Mouse (Mus musculus): ENCODE measurements around the gene Gm20075. TPM values are rescaled to one million over a fixed set of nuclear protein-coding genes. Genes with fewer than 3 reads are reported as not detected.
A peak's percentile ranks its signal among the peaks of the same experiment; 100 is the strongest.
"Not testable (repeated sequence)": the region's sequence is repeated elsewhere in the genome, so short reads cannot be mapped to it uniquely, and the experiment has no call there.

Gm20075 gene
- polyA plus RNA-seq (2012; rRNA removed), result 2.4 and 3.2 TPM in 2 replicates

DNA sequence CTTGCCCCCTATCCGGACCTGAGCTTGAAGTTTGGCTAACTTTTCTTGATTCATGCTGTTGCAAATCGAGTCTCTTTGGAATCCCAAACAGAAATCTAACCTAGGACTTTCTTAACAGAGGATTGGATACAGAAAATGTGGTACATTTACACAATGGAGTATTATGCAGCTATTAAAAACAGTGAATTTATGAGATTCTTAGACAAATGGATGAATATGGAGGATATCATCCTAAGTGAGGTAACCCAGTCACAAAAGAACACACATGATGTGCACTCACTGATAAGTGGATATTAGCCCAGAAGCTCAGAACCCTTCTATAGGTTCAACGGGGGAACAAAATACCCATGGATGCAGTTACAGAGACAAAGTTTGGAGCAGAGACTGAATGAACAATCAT is at the start of gene Gm20075:
Gm20075 (minus strand) TSS at position 101 of the 400 bp plus-strand sequence.
- DNase-seq (ENCODE audit: low read depth), result not testable (repeated sequence)

DNA sequence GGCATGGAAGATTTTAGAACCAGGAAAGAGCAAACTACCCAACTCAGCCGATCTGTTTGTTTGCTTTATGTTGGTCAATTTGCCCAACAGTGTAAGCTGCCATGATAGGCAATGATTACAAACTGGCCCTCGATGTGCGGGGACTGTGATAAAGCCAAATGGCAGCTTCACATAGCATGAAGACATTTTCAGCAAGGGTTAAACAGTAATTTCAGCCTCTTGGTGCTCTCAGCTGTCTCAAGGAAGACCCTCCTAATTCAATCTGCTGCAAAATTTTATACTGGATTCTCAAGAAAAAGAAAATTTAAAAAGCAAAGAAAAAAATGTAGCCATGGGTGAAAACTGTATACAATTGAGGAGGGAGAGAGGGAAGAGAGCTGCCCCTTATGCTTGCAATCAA is 47.9 kb upstream of the Gm20075 start:
- DNase-seq (ENCODE audit: low read depth), result no peak
- TF ChIP-seq CTCF (IDR thresholded peaks at IDR 0.05; ENCODE audit: borderline replicate concordance, extremely low read depth, insufficient read depth, insufficient read length), result no peak
- TF ChIP-seq POLR2A (IDR thresholded peaks at IDR 0.05; ENCODE audit: borderline replicate concordance, extremely low read depth, insufficient read depth, insufficient read length, poor library complexity, severe bottlenecking), result no peak

DNA sequence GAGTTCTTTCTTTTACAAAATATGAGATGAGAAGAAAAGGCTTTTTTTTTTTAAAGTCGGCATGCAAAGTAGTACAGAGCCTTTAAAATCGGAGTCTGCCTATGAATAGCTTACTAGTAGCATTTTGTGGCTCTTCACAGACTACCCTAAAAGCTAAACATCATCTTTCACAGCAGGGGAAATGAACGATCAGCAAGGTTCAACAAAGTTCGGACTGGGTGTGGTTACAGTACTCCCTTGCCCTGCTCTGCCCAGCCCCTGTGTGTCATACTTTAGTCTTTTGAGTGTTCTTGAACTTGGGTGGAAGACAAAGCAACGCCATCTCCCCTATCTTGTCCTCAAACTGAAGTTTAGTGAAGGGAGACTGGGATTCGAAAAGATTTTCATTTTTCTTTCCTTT is 45.5 kb upstream of the Gm20075 start:
- TF ChIP-seq POLR2A (IDR thresholded peaks at IDR 0.05; ENCODE audit: borderline replicate concordance, extremely low read depth, insufficient read depth, insufficient read length, poor library complexity, severe bottlenecking), result no peak
- no peak for TF ChIP-seq CTCF (IDR thresholded peaks at IDR 0.05; ENCODE audit: borderline replicate concordance, extremely low read depth, insufficient read depth, insufficient read length)
- no peak for DNase-seq (ENCODE audit: low read depth)

DNA sequence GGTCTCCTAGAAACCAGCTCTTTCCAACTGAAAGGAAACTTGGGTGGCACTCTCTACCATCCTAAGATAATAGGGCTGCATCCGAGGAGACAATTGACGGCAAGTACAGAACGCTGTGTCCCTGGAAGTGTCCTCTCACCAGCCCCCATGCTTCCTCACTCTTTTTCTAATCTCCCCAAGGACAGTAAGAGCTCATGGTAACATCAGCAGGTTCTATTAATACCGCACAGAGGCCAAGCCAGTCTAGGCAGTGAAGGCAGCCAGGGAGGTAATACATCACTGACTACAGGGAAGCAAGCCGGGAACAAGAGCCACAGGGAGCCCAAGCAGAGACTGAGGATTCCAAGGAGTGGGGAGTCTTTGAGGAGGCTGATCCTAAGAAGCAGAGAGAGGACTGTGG is 43.8 kb upstream of the Gm20075 start:
- DNase-seq (ENCODE audit: low read depth), result no peak
- TF ChIP-seq POLR2A (IDR thresholded peaks at IDR 0.05; ENCODE audit: borderline replicate concordance, extremely low read depth, insufficient read depth, insufficient read length, poor library complexity, severe bottlenecking), result no peak
- TF ChIP-seq CTCF (IDR thresholded peaks at IDR 0.05; ENCODE audit: borderline replicate concordance, extremely low read depth, insufficient read depth, insufficient read length), result no peak

DNA sequence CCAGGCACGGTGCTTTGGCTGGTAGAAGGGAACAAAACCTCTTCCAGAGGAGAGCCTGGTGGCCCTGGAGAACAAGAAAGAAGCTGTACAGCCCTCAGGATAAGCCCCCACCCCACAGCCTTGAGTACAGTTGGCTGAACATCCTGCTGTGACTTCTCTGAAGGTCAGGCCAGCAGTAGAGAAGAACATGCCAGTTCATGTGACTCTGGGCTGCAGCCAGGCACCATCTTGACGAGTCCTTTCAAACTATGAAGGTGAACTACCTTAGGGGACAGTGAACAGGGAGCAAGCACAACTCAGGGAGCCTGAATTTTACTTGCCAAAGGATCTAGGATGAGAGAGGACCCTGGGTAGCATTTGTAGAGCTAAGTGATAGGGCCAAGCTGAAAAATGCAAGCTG is 31.5 kb upstream of the Gm20075 start:
- TF ChIP-seq CTCF (IDR thresholded peaks at IDR 0.05; ENCODE audit: borderline replicate concordance, extremely low read depth, insufficient read depth, insufficient read length) (no peak), POLR2A (IDR thresholded peaks at IDR 0.05; ENCODE audit: borderline replicate concordance, extremely low read depth, insufficient read depth, insufficient read length, poor library complexity, severe bottlenecking) (no peak)
- DNase-seq (ENCODE audit: low read depth), result no peak

DNA sequence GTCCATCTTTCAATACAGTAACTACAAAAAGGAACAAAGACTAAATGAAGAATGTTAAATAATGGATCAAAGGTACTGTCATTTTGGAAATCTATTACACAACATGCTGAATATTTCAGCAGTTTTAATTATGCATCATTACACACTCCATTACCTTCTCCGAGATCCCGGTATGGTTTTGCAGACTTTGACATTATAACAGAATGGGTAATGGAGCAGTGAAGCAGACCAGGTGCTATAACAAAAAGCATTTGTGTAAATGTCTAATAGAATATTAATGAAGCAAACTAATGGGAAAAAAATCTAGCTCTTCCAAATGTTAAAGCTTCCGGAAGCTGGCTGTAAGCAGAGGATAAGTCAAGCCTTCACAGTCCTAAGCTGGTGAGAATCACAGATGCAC is 29.6 kb upstream of the Gm20075 start:
- peak; percentile 53 for DNase-seq (ENCODE audit: low read depth)
- TF ChIP-seq CTCF (IDR thresholded peaks at IDR 0.05; ENCODE audit: borderline replicate concordance, extremely low read depth, insufficient read depth, insufficient read length) (no peak), POLR2A (IDR thresholded peaks at IDR 0.05; ENCODE audit: borderline replicate concordance, extremely low read depth, insufficient read depth, insufficient read length, poor library complexity, severe bottlenecking) (no peak)

DNA sequence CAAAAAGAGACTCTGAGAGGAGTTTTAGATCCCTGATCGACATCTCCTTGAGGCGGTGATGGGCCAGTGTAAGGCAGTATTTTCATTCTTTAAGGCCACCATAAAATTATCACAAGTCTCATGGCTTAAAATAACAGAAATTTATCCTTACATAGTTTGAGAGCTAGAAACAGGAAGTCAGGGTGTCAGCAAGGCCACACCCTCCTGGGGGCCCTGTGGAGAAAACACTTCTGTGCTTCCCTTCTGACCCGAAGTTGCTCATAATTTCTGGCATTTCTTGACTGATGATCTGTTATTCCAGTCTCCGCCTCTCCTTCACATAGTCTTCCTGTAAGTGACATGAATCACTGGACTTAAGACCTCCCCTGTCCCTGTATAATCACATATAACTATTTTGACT is 25.2 kb upstream of the Gm20075 start:
- no peak for DNase-seq (ENCODE audit: low read depth)
- TF ChIP-seq CTCF (IDR thresholded peaks at IDR 0.05; ENCODE audit: borderline replicate concordance, extremely low read depth, insufficient read depth, insufficient read length) (no peak), POLR2A (IDR thresholded peaks at IDR 0.05; ENCODE audit: borderline replicate concordance, extremely low read depth, insufficient read depth, insufficient read length, poor library complexity, severe bottlenecking) (no peak)

DNA sequence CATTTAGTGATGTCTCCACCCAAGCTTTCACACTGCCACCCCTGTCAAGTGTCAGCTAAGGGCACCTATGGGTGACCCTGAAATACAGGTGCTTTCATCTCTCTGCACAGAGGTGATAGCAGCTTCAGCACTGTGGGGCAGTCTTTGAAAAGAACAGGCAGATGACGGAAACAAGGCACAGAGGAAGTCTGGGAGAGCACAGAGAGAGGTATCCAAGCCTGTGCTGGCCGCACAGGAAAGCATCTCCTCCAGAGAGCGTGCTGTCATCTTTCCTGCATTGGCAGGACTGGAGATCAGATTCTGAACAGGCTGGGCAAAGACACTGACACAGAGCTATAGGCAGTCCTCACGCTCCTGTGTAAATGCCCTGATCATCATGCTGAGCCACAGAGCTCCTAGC is 9.8 kb upstream of the Gm20075 start:
- DNase-seq (ENCODE audit: low read depth), result no peak
- TF ChIP-seq CTCF (IDR thresholded peaks at IDR 0.05; ENCODE audit: borderline replicate concordance, extremely low read depth, insufficient read depth, insufficient read length) (no peak), POLR2A (IDR thresholded peaks at IDR 0.05; ENCODE audit: borderline replicate concordance, extremely low read depth, insufficient read depth, insufficient read length, poor library complexity, severe bottlenecking) (no peak)

DNA sequence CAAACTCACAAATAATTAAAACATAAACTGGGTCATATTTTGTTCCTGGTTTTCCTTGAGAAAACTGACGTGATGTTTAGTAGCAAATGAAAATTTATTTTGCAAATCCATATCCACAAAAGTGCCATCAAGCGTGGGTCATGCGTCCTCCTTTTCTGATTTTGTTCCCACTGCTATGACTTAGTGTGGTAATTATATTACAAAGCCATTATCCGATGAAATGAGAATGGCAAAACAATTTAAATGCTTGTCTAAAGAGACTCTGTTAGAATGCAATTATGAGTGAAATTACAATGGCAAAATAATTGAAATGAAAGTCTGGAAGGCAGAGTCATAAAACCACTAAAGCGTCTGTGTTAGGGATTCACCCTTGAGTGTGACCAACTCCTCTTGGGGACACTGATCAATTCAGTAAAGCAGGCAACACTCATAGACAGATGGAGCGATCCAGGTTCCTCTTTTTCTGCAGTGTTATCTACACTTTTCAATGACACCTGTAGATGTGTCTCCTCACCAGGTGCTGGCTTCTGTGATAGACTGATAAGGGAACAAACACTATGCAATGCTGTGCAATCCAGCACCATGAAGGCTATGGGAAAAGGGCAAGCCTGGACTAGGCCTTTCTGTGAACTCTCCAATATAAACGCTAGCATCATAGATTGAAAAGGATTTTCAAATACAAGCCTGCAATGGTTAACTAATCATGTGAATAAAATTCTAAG is 4.6 kb upstream of the Gm20075 start:
- no peak for DNase-seq (ENCODE audit: low read depth)
- no peak for TF ChIP-seq POLR2A (IDR thresholded peaks at IDR 0.05; ENCODE audit: borderline replicate concordance, extremely low read depth, insufficient read depth, insufficient read length, poor library complexity, severe bottlenecking)
- TF ChIP-seq CTCF (IDR thresholded peaks at IDR 0.05; ENCODE audit: borderline replicate concordance, extremely low read depth, insufficient read depth, insufficient read length), result no peak

DNA sequence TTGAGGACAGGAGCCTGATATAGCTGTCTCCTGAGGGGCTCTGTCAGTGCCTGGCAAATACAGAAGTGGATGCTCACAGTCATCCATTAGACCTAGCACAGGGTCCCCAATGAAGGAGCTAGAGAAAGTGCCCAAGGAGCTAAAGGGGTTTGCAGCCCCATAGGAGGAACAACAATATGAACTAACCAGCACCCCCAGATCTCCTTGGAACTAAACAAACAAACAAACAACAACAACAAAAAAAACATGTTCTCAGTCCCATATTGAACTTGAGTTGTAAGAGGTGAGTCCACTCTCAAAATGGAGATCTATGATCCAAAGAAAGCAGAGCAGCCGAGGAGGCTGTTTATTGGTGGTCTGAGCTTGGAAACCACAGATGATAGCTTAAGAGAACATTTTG is 578 bp upstream of the Gm20075 start, which contains the start of gene Gm17190:
Gm17190 (plus strand) TSS at position 301 of the 400 bp plus-strand sequence.
- not testable (repeated sequence) for DNase-seq (ENCODE audit: low read depth)

DNA sequence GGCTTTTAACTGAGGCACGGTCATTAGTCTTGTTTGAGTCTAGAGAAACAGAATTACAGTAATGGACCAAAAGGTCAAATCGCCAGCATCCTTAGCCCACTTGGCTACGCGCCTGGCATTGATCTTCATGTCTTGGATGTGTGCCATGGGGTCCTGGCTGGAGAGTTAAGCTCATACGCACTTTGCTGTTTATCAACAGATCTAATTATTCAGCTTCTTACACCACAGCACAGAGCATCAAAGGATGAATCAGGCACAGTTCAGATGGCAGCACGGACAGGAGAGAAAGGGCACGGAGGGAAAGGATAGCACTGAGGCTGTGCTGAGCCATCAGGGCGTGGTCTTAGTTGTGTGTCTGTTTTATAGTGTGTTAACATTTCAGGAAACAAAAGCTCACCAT is 7.6 kb downstream of the Gm20075 start:
- TF ChIP-seq POLR2A (IDR thresholded peaks at IDR 0.05; ENCODE audit: borderline replicate concordance, extremely low read depth, insufficient read depth, insufficient read length, poor library complexity, severe bottlenecking) (no peak), CTCF (IDR thresholded peaks at IDR 0.05; ENCODE audit: borderline replicate concordance, extremely low read depth, insufficient read depth, insufficient read length) (no peak)
- peak; percentile 59 for DNase-seq (ENCODE audit: low read depth)

DNA sequence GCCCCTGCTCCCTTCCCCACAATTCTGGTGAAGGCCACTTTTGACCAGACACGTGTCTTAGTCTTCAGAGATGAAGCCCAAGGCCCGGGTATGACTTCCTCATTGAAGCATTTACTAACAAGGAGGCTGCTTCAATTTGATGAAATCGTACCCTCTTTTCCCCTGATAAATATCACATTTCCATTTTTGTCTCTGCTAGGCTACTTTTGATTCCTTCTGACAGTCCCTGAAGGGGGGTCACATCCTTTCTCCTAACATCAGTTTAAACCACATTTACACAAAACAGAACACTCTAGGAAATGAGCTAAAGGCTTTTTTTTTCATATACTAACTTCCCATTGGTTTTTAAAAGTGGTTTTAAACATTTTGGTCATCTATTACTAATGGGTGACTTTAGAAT is 28.4 kb downstream of the Gm20075 start:
- TF ChIP-seq CTCF (IDR thresholded peaks at IDR 0.05; ENCODE audit: borderline replicate concordance, extremely low read depth, insufficient read depth, insufficient read length) (no peak), POLR2A (IDR thresholded peaks at IDR 0.05; ENCODE audit: borderline replicate concordance, extremely low read depth, insufficient read depth, insufficient read length, poor library complexity, severe bottlenecking) (no peak)
- no peak for DNase-seq (ENCODE audit: low read depth)

DNA sequence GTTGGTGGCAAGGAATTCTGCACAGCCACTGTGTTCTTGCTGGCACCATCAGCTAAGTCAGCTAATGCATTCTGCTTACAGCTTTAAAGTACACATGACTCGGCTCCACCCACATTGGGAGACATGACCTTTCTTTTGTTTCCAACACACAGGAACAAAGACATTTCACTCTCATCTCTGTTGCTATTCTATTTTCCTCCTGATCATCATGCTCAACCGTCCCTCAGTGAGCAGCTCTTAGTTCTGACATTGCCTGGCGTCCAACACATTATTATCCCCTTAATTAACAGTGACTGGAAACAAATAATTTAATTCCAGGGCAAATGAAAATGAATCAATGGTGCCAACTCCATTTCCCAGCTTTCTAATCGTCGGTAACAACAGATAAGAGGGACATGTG is 35.8 kb downstream of the Gm20075 start:
- TF ChIP-seq CTCF (IDR thresholded peaks at IDR 0.05; ENCODE audit: borderline replicate concordance, extremely low read depth, insufficient read depth, insufficient read length), result no peak
- TF ChIP-seq POLR2A (IDR thresholded peaks at IDR 0.05; ENCODE audit: borderline replicate concordance, extremely low read depth, insufficient read depth, insufficient read length, poor library complexity, severe bottlenecking), result no peak
- DNase-seq (ENCODE audit: low read depth), result peak; percentile 66
